Mouse (Mus musculus) gastrocnemius, adult 2 months (tissue): ENCODE results near the gene Nudt15. TPM values are rescaled to one million over a fixed set of nuclear protein-coding genes. Genes with fewer than 3 reads are reported as not detected.

ENCODE experiments used
- DNase-seq: peaks from one replicate; pipeline ENCODE4 v3.0.0; 2022
- H3K27ac ChIP-seq: fragments of 200-600 bp; 2 replicates; pipeline ENCODE4 v1.8.1; 2022; ENCODE audit warnings: mild to moderate bottlenecking
- H3K4me3 ChIP-seq: fragments of 200-600 bp; 2 replicates; pipeline ENCODE4 v1.8.1; 2022; ENCODE audit warnings: mild to moderate bottlenecking, moderate library complexity
- CTCF ChIP-seq: fragments of 200-600 bp; IDR thresholded peaks from 2 replicates; pipeline ENCODE4 v1.8.1; 2022; ENCODE audit warnings: antibody characterized with exemption, mild to moderate bottlenecking, moderate library complexity
- intact Hi-C: fragments of 180-260 bp; cut with DNase I; formaldehyde crosslinking; loops from one replicate; pipeline ENCODE4 v1.15.1; 2025
- total RNA-seq, 2 experiments: library from RNA; stranded (reverse); gene quantifications; 2 replicates each; pipeline ENCODE4 v1.2.3; 2021

The Nudt15 gene
- total RNA-seq, 2 experiments from 2014 or later: 6.7 to 7.2 TPM

DNA sequence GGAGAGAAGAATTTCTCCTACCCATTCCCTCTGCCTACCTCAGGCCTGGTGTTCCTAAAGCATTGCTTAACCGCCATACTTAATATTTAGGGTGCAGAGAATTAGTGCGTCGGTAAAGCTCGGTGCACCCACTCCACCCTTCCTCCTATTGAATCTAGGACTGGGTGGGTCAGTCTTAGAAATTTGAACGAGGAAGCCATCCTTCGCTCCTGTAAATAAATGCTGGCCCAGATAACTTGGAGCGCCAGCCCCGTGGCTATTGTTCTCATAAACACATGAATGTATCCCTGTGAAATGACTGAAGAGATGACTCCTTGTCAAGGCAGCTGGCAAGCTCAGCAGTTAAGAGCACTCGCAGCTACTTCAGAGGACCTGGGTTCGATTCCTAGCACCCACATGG is 71.0 kb downstream of the Nudt15 start:
- no peak for TF ChIP-seq CTCF
- no peak for DNase-seq
- intact Hi-C loops: loop anchor here (5.0 to 10.0 kb wide), 2 partner anchors 242 to 370 kb away; partner anchors contain the start of gene Lpar6
- Histone ChIP-seq H3K27ac (peak overlapping the region; percentile 83), H3K4me3 (no peak overlapping the region)

DNA sequence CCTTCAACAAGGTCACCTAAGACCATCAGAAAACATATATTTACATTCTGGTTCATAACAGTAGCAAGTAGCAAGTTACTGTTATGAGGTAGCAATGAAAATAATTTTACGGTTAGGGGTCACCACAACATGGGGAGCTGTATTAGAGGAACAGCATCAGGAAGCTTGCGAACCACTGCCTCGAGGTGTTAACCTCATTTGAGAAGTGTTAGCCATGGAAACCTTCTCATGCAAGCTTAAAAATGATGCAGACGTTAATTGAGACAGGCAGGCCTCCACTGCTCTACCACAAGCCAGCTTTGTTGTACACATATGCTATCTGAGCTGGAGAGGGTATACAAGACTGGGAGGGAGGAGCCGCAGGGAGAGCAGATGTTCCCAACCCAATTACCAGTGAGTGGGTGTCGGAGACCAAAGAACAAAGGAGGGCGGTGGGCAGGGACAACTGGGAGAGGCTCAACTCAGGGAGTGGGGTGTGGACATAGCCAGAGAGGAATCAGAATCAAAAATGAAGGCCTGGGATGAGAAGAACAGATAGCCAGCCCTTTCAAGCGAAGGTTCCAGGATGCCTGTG is 71.6 kb downstream of the Nudt15 start:
- H3K27ac ChIP-seq: peak overlapping the region; percentile 83

DNA sequence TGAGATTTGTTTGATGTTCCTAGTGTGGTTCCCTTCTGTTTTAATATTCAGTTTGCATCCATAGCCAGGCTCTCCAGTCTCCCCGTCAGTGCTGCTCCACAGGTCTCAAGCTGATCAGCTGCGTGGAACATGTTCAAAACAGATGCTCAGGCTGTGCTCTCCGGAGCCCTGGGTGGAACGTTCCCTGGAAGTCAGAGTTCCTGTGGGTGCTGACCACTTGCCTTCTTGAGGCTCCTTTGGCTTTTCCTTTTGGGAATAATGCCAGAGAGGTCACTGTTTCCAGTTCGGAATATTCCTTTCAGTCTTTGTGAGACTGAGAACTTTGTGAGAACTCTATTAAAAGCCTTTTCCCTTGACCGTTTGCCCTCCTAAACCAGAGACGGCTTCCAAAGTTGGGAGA is 72.5 kb downstream of the Nudt15 start:
- peak overlapping the region; percentile 83 for H3K27ac ChIP-seq
- H3K4me3 ChIP-seq: peak overlapping the region; percentile 51
- DNase-seq: peak; percentile 63
- intact Hi-C loops: loop anchor here (2.0 to 10.0 kb wide), 4 partner anchors 33 to 368 kb away; partner anchors contain the start of gene Lpar6
- no peak for TF ChIP-seq CTCF

More for the DNA sequence above, 71.6 kb downstream of the Nudt15 start:
- TF ChIP-seq CTCF: no peak
- H3K4me3 ChIP-seq: no peak overlapping the region
- intact Hi-C loops: loop anchor here (5.0 to 10.0 kb wide), 2 partner anchors 242 to 369 kb away; partner anchors contain the start of gene Lpar6
- no peak for DNase-seq

DNA sequence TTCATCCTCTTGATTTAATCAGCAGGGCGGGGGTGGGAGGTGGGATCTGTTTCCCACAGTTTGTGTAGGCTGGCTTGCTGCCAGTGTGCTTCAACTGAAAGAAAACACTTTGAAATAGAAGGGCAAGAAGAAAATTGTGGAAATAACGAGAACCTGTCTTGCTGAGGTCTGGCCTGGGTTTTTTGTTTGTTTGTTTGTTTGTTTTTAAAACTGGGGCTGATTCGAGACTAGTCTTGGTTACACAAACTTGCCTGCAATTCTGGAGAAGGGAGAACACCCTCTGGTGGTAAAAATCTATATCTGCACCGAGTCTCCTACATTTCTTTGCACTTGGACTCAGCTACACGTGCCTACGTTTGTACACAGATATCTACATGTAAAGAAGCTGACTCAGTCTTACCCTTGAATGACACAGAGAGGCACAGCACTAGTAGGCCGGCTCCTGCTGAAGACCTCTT is 73.4 kb downstream of the Nudt15 start:
- intact Hi-C loops: loop anchor here (2.0 to 10.0 kb wide), 5 partner anchors 34 to 367 kb away; partner anchors contain the start of genes Itm2b and Lpar6
- H3K27ac ChIP-seq: peak overlapping the region; percentile 83
- peak overlapping the region; percentile 51 for H3K4me3 ChIP-seq
- peak; percentile 84 for TF ChIP-seq CTCF
- DNase-seq: peak; percentile 22

DNA sequence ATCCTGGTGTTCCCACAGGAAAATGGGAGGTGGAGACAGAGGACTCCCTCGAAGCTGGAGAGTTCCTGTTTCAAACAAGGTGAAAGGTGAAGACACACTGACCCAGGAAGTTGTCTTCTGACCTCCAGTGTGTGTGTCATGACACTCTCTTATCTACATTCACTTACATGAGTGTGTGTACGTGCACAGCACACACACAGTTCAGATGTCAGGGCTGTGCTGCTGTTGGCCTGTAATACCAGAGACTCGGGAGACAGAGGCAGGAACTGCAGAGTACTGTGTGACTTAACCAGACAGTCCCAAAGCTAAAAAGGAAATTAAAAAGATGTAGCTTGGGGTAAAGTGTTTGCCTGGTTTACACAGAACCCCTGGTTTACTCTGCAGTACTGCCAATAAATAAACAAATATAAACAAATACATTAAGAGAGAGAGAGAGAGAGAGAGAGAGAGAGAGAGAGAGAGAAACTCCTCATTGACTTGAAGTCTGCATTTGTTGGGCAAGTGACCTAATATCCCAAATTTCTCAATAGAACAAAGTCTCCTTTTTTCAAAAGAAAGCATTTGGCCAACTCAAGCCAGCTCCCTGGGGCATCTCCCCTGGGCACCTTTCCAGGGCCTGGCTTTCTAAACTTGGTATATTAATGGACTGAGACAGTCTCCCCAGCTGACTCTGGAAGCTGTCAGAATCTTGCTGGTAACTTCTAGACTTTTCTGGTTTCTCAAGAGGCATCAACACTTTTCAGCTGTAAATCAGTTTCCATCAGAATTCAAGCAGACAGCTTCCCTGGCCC is 74.2 kb downstream of the Nudt15 start:
- intact Hi-C loops: loop anchor here (2.0 to 10.0 kb wide), 4 partner anchors 35 to 239 kb away; partner anchors contain the start of genes Itm2b and Lpar6
- H3K4me3 ChIP-seq: no peak overlapping the region; the same call in 1 of the 2 replicates
- TF ChIP-seq CTCF: no peak
- DNase-seq: peak; percentile 84
- peak overlapping the region; percentile 83 for H3K27ac ChIP-seq

DNA sequence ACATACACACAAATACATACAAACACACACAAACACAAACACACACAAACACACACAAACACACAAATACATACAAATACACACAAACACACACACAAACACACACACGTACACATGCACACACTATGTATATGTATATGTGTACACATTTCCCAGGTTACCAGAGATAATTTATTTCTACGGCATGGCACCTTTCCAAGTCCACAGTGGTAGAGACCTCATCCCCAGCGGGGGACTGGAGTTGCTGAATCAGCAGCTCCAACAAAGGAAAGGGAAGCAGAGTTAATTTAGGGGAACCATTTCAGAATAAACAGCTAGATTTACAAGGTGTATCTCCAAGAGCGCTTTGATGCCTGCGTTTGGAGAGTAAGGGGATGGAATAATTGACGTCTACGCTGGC is 75.8 kb downstream of the Nudt15 start:
- DNase-seq: no peak
- Histone ChIP-seq H3K4me3 (no peak overlapping the region), H3K27ac (no peak overlapping the region)
- intact Hi-C loops: loop anchor here (5.0 to 10.0 kb wide), 2 partner anchors 85 to 237 kb away; partner anchors contain the start of genes Itm2b and Lpar6
- TF ChIP-seq CTCF: no peak

DNA sequence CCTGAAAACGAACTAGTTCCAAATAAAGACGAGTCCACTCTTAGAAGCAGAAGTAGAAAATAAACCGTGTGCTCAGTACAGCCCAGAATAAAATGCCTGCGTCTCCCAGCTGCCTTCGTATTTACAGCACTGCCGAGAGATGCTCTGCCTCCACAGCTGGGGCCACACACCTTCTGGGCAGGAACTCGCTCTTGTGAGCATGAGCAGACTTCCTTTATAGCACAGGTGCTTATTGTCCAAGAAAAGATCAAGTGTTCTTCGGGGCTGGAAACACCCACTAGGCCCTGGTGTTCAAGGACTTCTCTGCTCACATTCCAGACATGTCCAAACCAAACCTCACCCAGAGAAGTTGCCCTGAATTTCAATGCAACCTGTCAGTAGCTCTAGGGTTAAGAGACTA is 77.4 kb downstream of the Nudt15 start:
- Histone ChIP-seq H3K4me3 (no peak overlapping the region), H3K27ac (no peak overlapping the region)
- TF ChIP-seq CTCF: no peak
- intact Hi-C loops: loop anchor here (5.0 to 10.0 kb wide), 2 partner anchors 83 to 236 kb away; partner anchors contain the start of genes Itm2b and Lpar6
- DNase-seq: no peak

DNA sequence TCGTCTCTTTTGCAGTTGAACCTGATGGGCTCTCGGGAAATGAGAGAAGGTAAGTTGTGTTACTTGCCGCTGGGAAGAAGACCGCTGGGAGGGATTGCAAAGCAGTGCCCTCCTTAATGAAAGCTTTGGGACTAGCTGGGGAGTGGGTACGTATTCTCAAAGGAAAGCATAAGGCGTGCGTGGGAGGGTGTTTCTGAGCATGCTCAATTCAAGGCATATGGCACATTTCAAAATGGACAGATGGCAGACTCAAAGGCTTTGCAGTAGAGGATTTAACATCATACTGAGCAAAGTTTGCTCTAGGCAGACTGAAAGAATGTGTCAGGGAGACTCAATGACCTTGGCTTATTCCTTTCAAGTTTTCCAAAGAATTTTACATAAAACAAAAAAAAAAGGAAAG is 78.5 kb downstream of the Nudt15 start:
- Histone ChIP-seq H3K4me3 (no peak overlapping the region), H3K27ac (no peak overlapping the region)
- intact Hi-C loops: no loop called here
- no peak for DNase-seq
- TF ChIP-seq CTCF: no peak

Other genes starting within 250 kb of the Nudt15 start
- gene Rb1, start 222.4 kb downstream of the Nudt15 start, total RNA-seq: 10 to 100 TPM; 14.4 to 20.1 TPM
- gene Itm2b, start 163.0 kb downstream of the Nudt15 start, total RNA-seq: 100 to 1,000 TPM; 255 to 336 TPM
- 10 to 100 TPM; 13.4 to 16.1 TPM for gene Med4, start 38.2 kb downstream of the Nudt15 start, total RNA-seq
- gene Sucla2, start 22.9 kb downstream of the Nudt15 start, total RNA-seq: 100 to 1,000 TPM; 428 to 488 TPM
- not detected for gene Gm21750, start 113.0 kb upstream of the Nudt15 start, total RNA-seq